Mouse (Mus musculus): ENCODE data around the gene C87436. TPM values are rescaled to one million over a fixed set of nuclear protein-coding genes. Genes with fewer than 3 reads are reported as not detected.
A peak's percentile ranks its signal among the peaks of the same experiment; 100 is the strongest.
"Not testable (repeated sequence)": the region's sequence is repeated elsewhere in the genome, so short reads cannot be mapped to it uniquely, and the experiment has no call there.

Gene C87436
- polyA plus RNA-seq, 1 experiment from 2014 or later, result 23.0 TPM

GRCm38 (mm10) chr6:86485943-86486640 lies 47.9 kb downstream of the C87436 start:
- H3K36me3 ChIP-seq (ENCODE audit: control insufficient read depth, insufficient read depth, low read length), result no peaks in the 10 kb centered on the region
- no peaks in the 10 kb centered on the region for H3K27me3 ChIP-seq (ENCODE audit: control insufficient read depth, insufficient read depth, low read length)
- H3K4me3 ChIP-seq (replicated peaks; ENCODE audit: low read length), result no peak overlapping the region
- no peak for ATAC-seq (ENCODE audit: insufficient read depth, low FRiP score)
- H3K9ac ChIP-seq (ENCODE audit: low read length), result no peak overlapping the region; the same call in 1 of the 2 replicates
- H3K4me2 ChIP-seq (ENCODE audit: low read depth, low read length), result no peak overlapping the region
- H3K27ac ChIP-seq (ENCODE audit: low read length), result peak overlapping the region; percentile 99; the same call in 1 of the 2 replicates
- no peaks in the 10 kb centered on the region for H3K9me3 ChIP-seq (replicated peaks; ENCODE audit: control insufficient read depth, low read length)
- 82% methylated on average over 7 of the region's 7 CpGs for WGBS
- peaks cover 24% of the 10 kb centered on the region for H3K4me1 ChIP-seq (ENCODE audit: control insufficient read depth, insufficient read depth, low read length)

- H3K4me3 ChIP-seq (replicated peaks; ENCODE audit: low read length), result peak overlapping the region; percentile 6
- no peaks in the 10 kb centered on the region for H3K36me3 ChIP-seq (ENCODE audit: control insufficient read depth, insufficient read depth, low read length)
- H3K9ac ChIP-seq (ENCODE audit: low read length), result peak overlapping the region; percentile 60
- no peaks in the 10 kb centered on the region for H3K27me3 ChIP-seq (ENCODE audit: control insufficient read depth, insufficient read depth, low read length)
- peaks cover 17% of the 10 kb centered on the region for H3K4me1 ChIP-seq (ENCODE audit: control insufficient read depth, insufficient read depth, low read length)
- no peaks in the 10 kb centered on the region for H3K9me3 ChIP-seq (replicated peaks; ENCODE audit: control insufficient read depth, low read length)
- H3K4me2 ChIP-seq (ENCODE audit: low read depth, low read length), result peak overlapping the region; percentile 45
- WGBS, result 8% methylated on average over 24 of the region's 24 CpGs
- peak; percentile 96 for ATAC-seq (ENCODE audit: insufficient read depth, low FRiP score)
- peak overlapping the region; percentile 99 for H3K27ac ChIP-seq (ENCODE audit: low read length)
These were observed 49.4 kb downstream of the C87436 start for GRCm38 (mm10) chr6:86487358-86488148.

GRCm38 (mm10) chr6:86488149-86488485 lies 49.9 kb downstream of the C87436 start:
- H3K9ac ChIP-seq (ENCODE audit: low read length), result peak overlapping the region; percentile 60
- peak overlapping the region; percentile 99 for H3K27ac ChIP-seq (ENCODE audit: low read length)
- peak overlapping the region; percentile 45 for H3K4me2 ChIP-seq (ENCODE audit: low read depth, low read length)
- ATAC-seq (ENCODE audit: insufficient read depth, low FRiP score), result no peak
- no peaks in the 10 kb centered on the region for H3K27me3 ChIP-seq (ENCODE audit: control insufficient read depth, insufficient read depth, low read length)
- H3K9me3 ChIP-seq (replicated peaks; ENCODE audit: control insufficient read depth, low read length), result no peaks in the 10 kb centered on the region
- 29% methylated on average over 3 of the region's 3 CpGs for WGBS
- H3K36me3 ChIP-seq (ENCODE audit: control insufficient read depth, insufficient read depth, low read length), result no peaks in the 10 kb centered on the region
- H3K4me3 ChIP-seq (replicated peaks; ENCODE audit: low read length), result peak overlapping the region; percentile 6
- peaks cover 17% of the 10 kb centered on the region for H3K4me1 ChIP-seq (ENCODE audit: control insufficient read depth, insufficient read depth, low read length)

GRCm38 (mm10) chr6:86489945-86490344 lies 51.8 kb downstream of the C87436 start:
- Histone ChIP-seq H3K4me3 (replicated peaks; ENCODE audit: low read length) (no peak overlapping the region), H3K9me3 (replicated peaks; ENCODE audit: control insufficient read depth, low read length) (no peaks in the 10 kb centered on the region), H3K36me3 (ENCODE audit: control insufficient read depth, insufficient read depth, low read length) (no peaks in the 10 kb centered on the region), H3K9ac (ENCODE audit: low read length) (no peak overlapping the region), H3K4me1 (ENCODE audit: control insufficient read depth, insufficient read depth, low read length) (peaks cover 17% of the 10 kb centered on the region), H3K27ac (ENCODE audit: low read length) (no peak overlapping the region), H3K4me2 (ENCODE audit: low read depth, low read length) (no peak overlapping the region), H3K27me3 (ENCODE audit: control insufficient read depth, insufficient read depth, low read length) (no peaks in the 10 kb centered on the region)
- ATAC-seq (ENCODE audit: insufficient read depth, low FRiP score), result no peak
- 93% methylated on average over 2 of the region's 2 CpGs for WGBS

- H3K27me3 ChIP-seq (ENCODE audit: control insufficient read depth, insufficient read depth, low read length); H3K27ac ChIP-seq (ENCODE audit: low read length); H3K36me3 ChIP-seq (ENCODE audit: control insufficient read depth, insufficient read depth, low read length); ATAC-seq (ENCODE audit: insufficient read depth, low FRiP score); H3K4me3 ChIP-seq (replicated peaks; ENCODE audit: low read length); H3K9me3 ChIP-seq (replicated peaks; ENCODE audit: control insufficient read depth, low read length); H3K4me2 ChIP-seq (ENCODE audit: low read depth, low read length); H3K9ac ChIP-seq (ENCODE audit: low read length): not testable (repeated sequence)
- H3K4me1 ChIP-seq (ENCODE audit: control insufficient read depth, insufficient read depth, low read length), result peaks cover 17% of the 10 kb centered on the region
- 89% methylated on average over 8 of the region's 8 CpGs for WGBS
These were observed 52.2 kb downstream of the C87436 start for GRCm38 (mm10) chr6:86490413-86490812.

DNA sequence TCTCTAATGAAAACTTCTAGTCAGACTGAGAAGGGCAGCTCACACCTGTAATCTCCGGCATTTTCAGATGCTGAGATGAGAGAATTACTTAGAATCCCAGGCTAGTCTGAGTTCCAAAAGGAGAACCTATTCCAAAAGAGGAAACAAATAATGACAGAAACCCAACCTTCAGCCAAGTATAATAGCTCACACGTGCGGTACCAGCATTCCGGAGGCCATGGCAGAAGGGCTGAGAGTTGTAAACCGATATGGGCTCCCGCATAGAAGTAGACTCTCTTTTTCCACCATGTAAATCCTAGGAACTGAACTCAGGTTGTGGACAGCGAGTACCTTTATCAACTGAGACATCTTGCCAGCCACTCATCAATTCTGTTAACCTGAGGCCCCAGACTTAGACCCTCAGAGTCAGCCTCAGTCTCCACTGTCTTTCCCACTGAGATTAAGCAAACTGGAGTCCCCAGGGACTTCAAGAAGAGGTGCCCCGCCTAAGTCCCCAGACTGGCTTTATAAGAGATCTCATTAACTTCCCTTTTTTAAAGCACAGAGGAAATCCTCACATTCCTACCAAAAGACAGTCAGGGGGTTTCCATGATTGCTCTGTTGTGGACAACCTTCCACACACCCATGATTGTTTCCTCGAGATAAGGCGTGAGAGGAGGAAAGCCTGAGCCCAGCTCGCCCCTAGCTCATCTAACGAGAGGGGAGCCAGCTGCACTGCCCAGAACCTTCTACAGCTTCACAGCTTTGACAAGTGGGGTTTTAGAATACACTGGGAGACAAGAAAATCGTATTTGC lies 55.5 kb downstream of the C87436 start:
- no peaks in the 10 kb centered on the region for H3K9me3 ChIP-seq (replicated peaks; ENCODE audit: control insufficient read depth, low read length)
- no peaks in the 10 kb centered on the region for H3K27me3 ChIP-seq (ENCODE audit: control insufficient read depth, insufficient read depth, low read length)
- H3K4me2 ChIP-seq (ENCODE audit: low read depth, low read length), result no peak overlapping the region
- no peak overlapping the region for H3K4me3 ChIP-seq (replicated peaks; ENCODE audit: low read length)
- no peak overlapping the region for H3K9ac ChIP-seq (ENCODE audit: low read length)
- H3K36me3 ChIP-seq (ENCODE audit: control insufficient read depth, insufficient read depth, low read length), result no peaks in the 10 kb centered on the region
- no peak overlapping the region for H3K27ac ChIP-seq (ENCODE audit: low read length)
- ATAC-seq (ENCODE audit: insufficient read depth, low FRiP score), result no peak
- peaks cover 17% of the 10 kb centered on the region for H3K4me1 ChIP-seq (ENCODE audit: control insufficient read depth, insufficient read depth, low read length)
- WGBS, result 59% methylated on average over 13 of the region's 13 CpGs

DNA sequence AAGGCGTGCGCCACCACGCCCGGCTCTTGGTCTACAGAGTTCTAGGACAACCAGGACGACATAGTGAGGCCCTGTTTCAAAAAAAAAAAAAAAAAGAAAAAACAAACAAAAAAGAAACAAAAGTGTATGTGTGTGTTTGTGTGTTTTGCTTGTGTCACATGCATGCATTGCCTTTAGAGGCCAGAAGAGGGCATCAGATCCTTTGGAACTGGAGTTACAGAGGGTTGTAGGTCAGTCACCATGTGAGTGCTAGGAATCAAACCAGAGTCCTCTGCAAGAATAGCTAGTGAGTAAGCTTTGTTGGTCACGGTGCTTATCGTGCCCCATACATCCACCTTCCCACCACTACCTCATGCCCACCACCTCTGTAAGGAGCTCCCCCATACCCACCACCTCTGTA lies 56.6 kb downstream of the C87436 start:
- H3K27ac ChIP-seq (ENCODE audit: low read length), result no peak overlapping the region
- WGBS, result 96% methylated on average over 7 of the region's 7 CpGs
- H3K4me2 ChIP-seq (ENCODE audit: low read depth, low read length), result no peak overlapping the region
- no peak for ATAC-seq (ENCODE audit: insufficient read depth, low FRiP score)
- H3K27me3 ChIP-seq (ENCODE audit: control insufficient read depth, insufficient read depth, low read length), result no peaks in the 10 kb centered on the region
- no peaks in the 10 kb centered on the region for H3K9me3 ChIP-seq (replicated peaks; ENCODE audit: control insufficient read depth, low read length)
- H3K4me3 ChIP-seq (replicated peaks; ENCODE audit: low read length), result no peak overlapping the region
- H3K9ac ChIP-seq (ENCODE audit: low read length), result no peak overlapping the region
- peaks cover 22% of the 10 kb centered on the region for H3K4me1 ChIP-seq (ENCODE audit: control insufficient read depth, insufficient read depth, low read length)
- H3K36me3 ChIP-seq (ENCODE audit: control insufficient read depth, insufficient read depth, low read length), result no peaks in the 10 kb centered on the region

- H3K4me2 ChIP-seq (ENCODE audit: low read depth, low read length), result 0 out of 2 replicates have a peak overlapping the region, but pooled peaks have one; percentile 9
These were observed 57.5 kb downstream of the C87436 start for GRCm38 (mm10) chr6:86495661-86496060.

GRCm38 (mm10) chr6:86496127-86496526 lies 58.0 kb downstream of the C87436 start:
- Histone ChIP-seq H3K4me2 (ENCODE audit: low read depth, low read length) (peak overlapping the region; percentile 9; the same call in 1 of the 2 replicates), H3K27me3 (ENCODE audit: control insufficient read depth, insufficient read depth, low read length) (no peaks in the 10 kb centered on the region), H3K36me3 (ENCODE audit: control insufficient read depth, insufficient read depth, low read length) (no peaks in the 10 kb centered on the region), H3K4me3 (replicated peaks; ENCODE audit: low read length) (no peak overlapping the region), H3K9me3 (replicated peaks; ENCODE audit: control insufficient read depth, low read length) (no peaks in the 10 kb centered on the region), H3K9ac (ENCODE audit: low read length) (no peak overlapping the region), H3K27ac (ENCODE audit: low read length) (peak overlapping the region; percentile 77), H3K4me1 (ENCODE audit: control insufficient read depth, insufficient read depth, low read length) (peaks cover 23% of the 10 kb centered on the region)
- WGBS, result 68% methylated on average over 8 of the region's 8 CpGs
- ATAC-seq (ENCODE audit: insufficient read depth, low FRiP score), result no peak

More at GRCm38 (mm10) chr6:86495661-86496060, 57.5 kb downstream of the C87436 start:
- 49% methylated on average over 3 of the region's 3 CpGs for WGBS
- H3K36me3 ChIP-seq (ENCODE audit: control insufficient read depth, insufficient read depth, low read length), result no peaks in the 10 kb centered on the region
- H3K27me3 ChIP-seq (ENCODE audit: control insufficient read depth, insufficient read depth, low read length), result no peaks in the 10 kb centered on the region
- no peak overlapping the region for H3K9ac ChIP-seq (ENCODE audit: low read length)
- H3K4me1 ChIP-seq (ENCODE audit: control insufficient read depth, insufficient read depth, low read length), result peaks cover 23% of the 10 kb centered on the region
- H3K4me3 ChIP-seq (replicated peaks; ENCODE audit: low read length), result no peak overlapping the region
- no peak for ATAC-seq (ENCODE audit: insufficient read depth, low FRiP score)
- no peaks in the 10 kb centered on the region for H3K9me3 ChIP-seq (replicated peaks; ENCODE audit: control insufficient read depth, low read length)
- no peak overlapping the region for H3K27ac ChIP-seq (ENCODE audit: low read length)
